In genomic region chr10:59296261-59296660, GRCm38 (mm10) we compare ENCODE assay signal across 8 mouse cellular contexts. TPM values are rescaled to one million over a fixed set of nuclear protein-coding genes. Genes with fewer than 3 reads are reported as not detected.
DNase-seq lines count a peak whose midpoint lies in the region; ATAC-seq lines count a peak whose summit lies in the region.

No protein-coding gene starts in this region.

- H3K27me3 ChIP-seq in heart, embryonic 11.5 days (ENCODE audit: control insufficient read depth, insufficient read depth, low read length): no peaks in the 10 kb centered on the region
- no peaks in the 10 kb centered on the region for H3K27me3 ChIP-seq in limb, embryonic 10.5 days (ENCODE audit: low read depth, poor library complexity, severe bottlenecking)
- no peaks in the 10 kb centered on the region for H3K27me3 ChIP-seq in midbrain, embryonic 15.5 days (replicated peaks)

- peak; percentile 95 for DNase-seq in heart, adult 11 months
- DNase-seq in embryo, embryonic 10.5 days (ENCODE audit: low spot score): peak; percentile 85
- DNase-seq in kidney, adult 11 months: peak; percentile 58
- DNase-seq in limb, embryonic 10.5 days (ENCODE audit: low spot score): peak; percentile 87
- peak; percentile 47 to 76 for DNase-seq in spleen, adult 18-20 months

- H3K9me3 ChIP-seq in heart, embryonic 11.5 days (replicated peaks; ENCODE audit: control insufficient read depth, low read length): no peaks in the 10 kb centered on the region
- H3K9me3 ChIP-seq in limb, embryonic 10.5 days (replicated peaks): no peaks in the 10 kb centered on the region
- no peaks in the 10 kb centered on the region for H3K9me3 ChIP-seq in midbrain, embryonic 15.5 days

- H3K4me1 ChIP-seq in heart, embryonic 11.5 days (ENCODE audit: control insufficient read depth, insufficient read depth, low read length): no peaks in the 10 kb centered on the region
- no peaks in the 10 kb centered on the region for H3K4me1 ChIP-seq in limb, embryonic 10.5 days
- no peaks in the 10 kb centered on the region for H3K4me1 ChIP-seq in midbrain, embryonic 15.5 days

- H3K36me3 ChIP-seq in heart, embryonic 11.5 days (ENCODE audit: control insufficient read depth, insufficient read depth, low read length): no peaks in the 10 kb centered on the region
- H3K36me3 ChIP-seq in limb, embryonic 10.5 days: no peaks in the 10 kb centered on the region
- H3K36me3 ChIP-seq in midbrain, embryonic 15.5 days (replicated peaks): no peaks in the 10 kb centered on the region

- no peak overlapping the region for H3K4me3 ChIP-seq in heart, embryonic 11.5 days (ENCODE audit: low read depth, low read length)
- no peak overlapping the region for H3K4me3 ChIP-seq in limb, embryonic 10.5 days
- no peak overlapping the region for H3K4me3 ChIP-seq in midbrain, embryonic 15.5 days

- 30% methylated on average over 5 of the region's 5 CpGs for WGBS in heart, embryonic 11.5 days (ENCODE audit: insufficient replicate concordance)
- 43% methylated on average over 5 of the region's 5 CpGs for WGBS in limb, embryonic 10.5 days
- 32% methylated on average over 5 of the region's 5 CpGs for WGBS in midbrain, embryonic 15.5 days

- ATAC-seq in heart, embryonic 11.5 days (replicated peaks; ENCODE audit: insufficient number of reproducible peaks, low FRiP score, low TSS enrichment): no peak
- peak; percentile 40 for ATAC-seq in granulocyte monocyte progenitor cell, adult 5-6 weeks (replicated peaks; ENCODE audit: poor library complexity, severe bottlenecking)
- peak; percentile 76 for ATAC-seq in midbrain, embryonic 15.5 days (replicated peaks)

- H3K4me2 ChIP-seq in heart, embryonic 11.5 days: no peak overlapping the region
- no peak overlapping the region for H3K4me2 ChIP-seq in midbrain, embryonic 15.5 days

- H3K27ac ChIP-seq in heart, embryonic 11.5 days (ENCODE audit: low read depth, low read length): no peak overlapping the region
- no peak overlapping the region for H3K27ac ChIP-seq in limb, embryonic 10.5 days
- no peak overlapping the region for H3K27ac ChIP-seq in midbrain, embryonic 15.5 days

- H3K9ac ChIP-seq in heart, embryonic 11.5 days (ENCODE audit: low read depth, low read length): no peak overlapping the region
- H3K9ac ChIP-seq in midbrain, embryonic 15.5 days: no peak overlapping the region

RNA-seq across cellular contexts. Expression of gene P4ha1, which starts 26.8 kb away (rescaled TPM):
- polyA plus RNA-seq in heart, embryonic 11.5 days (2014; fragmentation: Nextera tagmentation; extraction: Ambion mirVana): 54.8 and 66.1 TPM in 2 replicates
- 18.4 and 23.4 TPM in 2 replicates for total RNA-seq in granulocyte monocyte progenitor cell, adult 5-6 weeks (2014; fragmentation: Nextera tagmentation)
- 40.1 and 46.9 TPM in 2 replicates for total RNA-seq in granulocyte monocyte progenitor cell, adult 5-6 weeks (2017)
- polyA plus RNA-seq in limb, embryonic 10.5 days (2016; fragmentation: Nextera tagmentation; extraction: Ambion mirVana): 53.3 and 53.6 TPM in 2 replicates
- 26.0 and 29.1 TPM in 2 replicates for polyA plus RNA-seq in midbrain, embryonic 15.5 days (2015; fragmentation: Nextera tagmentation; extraction: Ambion mirVana)
